Comparison of ENCODE assay signal across 8 mouse cellular contexts in the genomic region with DNA sequence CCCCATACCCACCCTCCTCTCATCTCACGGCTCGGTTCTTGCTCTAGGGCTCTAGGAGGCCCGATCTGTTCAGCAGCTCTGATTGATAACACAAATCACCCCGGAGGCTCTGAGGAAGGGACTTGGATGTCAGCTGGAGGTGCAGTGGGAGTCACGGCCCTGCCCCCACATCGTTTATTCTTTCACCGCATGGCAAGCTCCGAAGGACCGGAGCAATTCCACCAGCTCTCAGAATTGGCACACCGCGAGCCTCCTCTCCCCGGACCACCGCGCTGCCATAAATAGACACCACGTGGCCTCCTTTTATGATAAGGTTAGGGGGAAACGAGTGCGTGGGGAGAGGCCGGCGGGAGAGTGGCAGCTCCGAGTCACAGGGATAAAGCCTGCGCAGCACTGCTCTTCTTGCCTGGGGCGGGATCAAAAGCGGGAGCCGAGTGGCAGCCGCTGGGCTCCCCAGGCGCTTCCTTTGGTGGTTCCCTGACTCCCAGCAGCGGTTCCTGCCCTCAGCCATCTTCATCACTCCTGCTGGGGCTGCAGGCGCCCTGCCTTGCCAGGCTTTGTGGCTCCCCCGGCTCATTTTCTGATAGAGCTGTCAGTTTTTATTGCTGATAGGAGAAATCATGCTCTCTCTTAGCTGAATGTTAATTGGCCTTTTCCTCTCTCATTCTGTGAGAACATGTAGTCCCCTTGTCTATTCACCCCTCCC. TPM values are rescaled to one million over a fixed set of nuclear protein-coding genes. Genes with fewer than 3 reads are reported as not detected.
A peak's percentile ranks its signal among the peaks of the same experiment; 100 is the strongest.
DNase-seq lines count a peak whose midpoint lies in the region; ATAC-seq lines count a peak whose summit lies in the region.

No protein-coding gene starts in this region.

- no peak overlapping the region for H3K27ac ChIP-seq in embryonic facial prominence, embryonic 15.5 days (replicated peaks)

- H3K9me3 ChIP-seq in embryonic facial prominence, embryonic 15.5 days (replicated peaks) = no peaks in the 10 kb centered on the region

- H3K4me3 ChIP-seq in embryonic facial prominence, embryonic 15.5 days (replicated peaks) = peak overlapping the region; percentile 41

- H3K4me2 ChIP-seq in embryonic facial prominence, embryonic 15.5 days (replicated peaks) = peak overlapping the region; percentile 87

- under 1% methylated on average over 29 of the region's 29 CpGs for WGBS in embryonic facial prominence, embryonic 15.5 days

- H3K36me3 ChIP-seq in embryonic facial prominence, embryonic 15.5 days = no peaks in the 10 kb centered on the region

- DNase-seq in ovary, adult 18-20 months (ENCODE audit: low spot score) = peak; percentile 16
- no peak for DNase-seq in ovary, postnatal 14 days (ENCODE audit: low spot score)
- peak; percentile 79 for DNase-seq in heart, postnatal 4 days
- peak; percentile 61 to 74 for DNase-seq in left cerebral cortex, postnatal 36 days (ENCODE audit: low spot score in 2 of 2)
- DNase-seq in neural tube, embryonic 10.5 days (ENCODE audit: extremely low spot score, low spot score) = peak; percentile 63
- no peak for DNase-seq in urinary bladder, postnatal 4 days (ENCODE audit: low spot score in 2 of 2)
- DNase-seq in thymus, postnatal 0 days (ENCODE audit: low spot score) = no peak

- intact Hi-C loops in left cerebral cortex, postnatal 36 days (cut with DNase I) = no loop called here

- H3K27me3 ChIP-seq in embryonic facial prominence, embryonic 15.5 days = no peaks in the 10 kb centered on the region

- peaks cover 13% of the 10 kb centered on the region for H3K4me1 ChIP-seq in embryonic facial prominence, embryonic 15.5 days

- no peak overlapping the region for H3K9ac ChIP-seq in embryonic facial prominence, embryonic 15.5 days

- ATAC-seq in embryonic facial prominence, embryonic 15.5 days (ENCODE audit: insufficient number of reproducible peaks, low FRiP score, low TSS enrichment, low read depth) = 0 out of 2 replicates have a peak, but pooled peaks have one; percentile 39

RNA-seq across cellular contexts. Expression of gene Nfam1, which starts 23.4 kb away (rescaled TPM):
- polyA plus RNA-seq in embryonic facial prominence, embryonic 15.5 days (2015; fragmentation: Nextera tagmentation; extraction: Ambion mirVana) = 5.2 and 6.1 TPM in 2 replicates
- total RNA-seq in heart, postnatal 4 days (2021) = 1 to 10 TPM in 1 of 2 experiments, under 1 TPM in 1; 0.98 to 1.4 TPM
- 1 to 10 TPM; 2.6 to 3.1 TPM for total RNA-seq in left cerebral cortex, postnatal 36 days (2021)
- 3.2 and 3.6 TPM in 2 replicates for polyA plus RNA-seq in thymus, postnatal 0 days (2015; fragmentation: Nextera tagmentation; extraction: Ambion mirVana)

RNA-seq across cellular contexts. Expression of gene Serhl, which starts 32.8 kb away (rescaled TPM):
- 64.6 and 68.1 TPM in 2 replicates for polyA plus RNA-seq in embryonic facial prominence, embryonic 15.5 days (2015; fragmentation: Nextera tagmentation; extraction: Ambion mirVana)
- total RNA-seq in heart, postnatal 4 days (2021) = 10 to 100 TPM; 73.2 to 74.7 TPM
- total RNA-seq in left cerebral cortex, postnatal 36 days (2021) = 10 to 100 TPM in 1 of 2 experiments, 1 to 10 TPM in 1; 9.3 to 12.3 TPM
- 74.8 and 83.2 TPM in 2 replicates for polyA plus RNA-seq in thymus, postnatal 0 days (2015; fragmentation: Nextera tagmentation; extraction: Ambion mirVana)

Comparison
In these comparisons a context has a peak if more than half of its experiments do, and no peak if none do; other contexts are left out.
1. DNase-seq: peak in ovary, adult 18-20 months (single experiment), heart, postnatal 4 days (single experiment), left cerebral cortex, postnatal 36 days (2 of 2) and neural tube, embryonic 10.5 days (single experiment); none in ovary, postnatal 14 days (single experiment), urinary bladder, postnatal 4 days (0 of 2) and thymus, postnatal 0 days (single experiment).
2. RNA of gene Serhl, which starts 32.8 kb away (total RNA-seq): 73.2 to 74.7 TPM in heart, postnatal 4 days; 9.3 to 12.3 TPM in left cerebral cortex, postnatal 36 days; every median in the first group is over 4 times any median in the second.